ENCODE assay signal across 8 mouse cellular contexts in the genomic region with DNA sequence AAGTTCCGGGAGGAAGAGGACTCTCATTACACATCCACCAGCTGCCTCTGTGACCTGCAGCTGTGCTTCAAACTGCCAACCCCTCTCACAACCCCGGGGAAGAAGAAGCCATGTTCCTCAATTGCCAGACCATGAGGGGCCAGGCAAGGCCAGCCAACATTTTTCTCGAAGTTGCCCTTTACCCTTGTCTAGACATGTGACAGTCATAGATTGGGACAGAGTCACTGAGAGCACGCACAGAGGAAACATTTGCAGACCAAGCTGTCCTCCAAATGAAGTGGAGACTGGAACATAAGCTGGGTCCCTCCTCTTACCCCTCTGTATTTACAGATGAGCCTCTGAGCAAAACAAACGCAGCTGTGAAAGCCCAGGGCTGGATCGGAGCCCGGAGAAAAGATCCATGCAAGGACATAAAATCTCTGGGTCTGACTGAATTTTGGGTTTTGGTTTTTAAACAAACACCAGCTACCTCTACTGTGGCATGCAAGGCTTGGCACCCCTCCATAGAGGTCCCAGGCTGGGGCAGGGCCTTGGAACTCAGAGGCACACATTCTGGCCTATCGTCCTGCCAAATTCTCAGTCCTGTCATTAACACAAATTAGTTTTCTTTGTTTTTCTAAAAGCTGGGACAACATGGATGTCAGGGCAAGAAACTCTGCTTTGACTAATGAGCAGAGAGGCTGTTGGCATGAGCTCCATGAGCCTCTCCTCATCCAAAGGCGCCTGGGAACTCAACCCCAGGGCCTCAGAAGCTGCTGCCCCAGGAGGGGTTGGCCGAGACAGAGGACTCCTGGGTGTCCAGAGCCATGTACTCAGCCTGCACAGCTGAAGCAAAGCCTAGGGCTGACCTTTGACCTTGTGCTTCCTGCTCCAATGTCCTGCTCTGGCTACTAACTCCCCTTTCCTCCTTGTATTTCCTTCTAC. TPM values are rescaled to one million over a fixed set of nuclear protein-coding genes. Genes with fewer than 3 reads are reported as not detected.
DNase-seq lines count a peak whose midpoint lies in the region; ATAC-seq and TF ChIP-seq lines count a peak whose summit lies in the region.

No protein-coding gene starts in this region.

- no peak overlapping the region for H3K27ac ChIP-seq in midbrain, embryonic 14.5 days (replicated peaks; ENCODE audit: low read depth, low read length)
- H3K27ac ChIP-seq in midbrain, embryonic 10.5 days (replicated peaks), result no peak overlapping the region
- H3K27ac ChIP-seq in embryonic fibroblast, embryonic 13.5 days (ENCODE audit: insufficient read depth, low read length), result peak overlapping the region; percentile 90
- H3K27ac ChIP-seq in hindbrain, embryonic 16.5 days (ENCODE audit: low read depth, low read length), result peak overlapping the region; percentile 63
- peak overlapping the region; percentile 4; the same call in 1 of the 2 replicates for H3K27ac ChIP-seq in midbrain, embryonic 16.5 days (ENCODE audit: low read length)

- no peak for TF ChIP-seq POLR2A in embryonic fibroblast, embryonic 13.5 days (IDR thresholded peaks at IDR 0.05; ENCODE audit: low read depth, low read length)

- WGBS in midbrain, embryonic 14.5 days, result 81% methylated on average over 10 of the region's 10 CpGs
- whole genome bisulfite sequencing in midbrain, embryonic 10.5 days, result 87% methylated on average over 10 of the region's 10 CpGs
- WGBS in hindbrain, embryonic 16.5 days, result 63% methylated on average over 10 of the region's 10 CpGs
- 72% methylated on average over 10 of the region's 10 CpGs for WGBS in midbrain, embryonic 16.5 days

- no peak overlapping the region for H3K9ac ChIP-seq in midbrain, embryonic 14.5 days (replicated peaks; ENCODE audit: low read length)
- no peak overlapping the region for H3K9ac ChIP-seq in hindbrain, embryonic 16.5 days (ENCODE audit: low read depth, low read length)
- no peak overlapping the region for H3K9ac ChIP-seq in midbrain, embryonic 16.5 days (ENCODE audit: low read depth, low read length)

- TF ChIP-seq CTCF in embryonic fibroblast, embryonic 13.5 days (IDR thresholded peaks at IDR 0.05; ENCODE audit: borderline replicate concordance, insufficient read depth, low read length), result no peak

- peaks cover 6% of the 10 kb centered on the region; the same call in 1 of the 2 replicates for H3K4me1 ChIP-seq in midbrain, embryonic 14.5 days (ENCODE audit: control insufficient read depth, insufficient read depth, low read length)
- peaks cover 27% of the 10 kb centered on the region for H3K4me1 ChIP-seq in midbrain, embryonic 10.5 days
- peaks cover 42% of the 10 kb centered on the region for H3K4me1 ChIP-seq in embryonic fibroblast, embryonic 13.5 days (ENCODE audit: control insufficient read depth, insufficient read depth, low read length)
- peaks cover 32% of the 10 kb centered on the region for H3K4me1 ChIP-seq in hindbrain, embryonic 16.5 days (ENCODE audit: control insufficient read depth, insufficient read depth, low read depth, low read length)
- H3K4me1 ChIP-seq in midbrain, embryonic 16.5 days (ENCODE audit: control insufficient read depth, insufficient read depth, low read length), result peaks cover 12% of the 10 kb centered on the region

- no peaks in the 10 kb centered on the region for H3K9me3 ChIP-seq in midbrain, embryonic 14.5 days (ENCODE audit: control insufficient read depth, low read length)
- no peaks in the 10 kb centered on the region for H3K9me3 ChIP-seq in midbrain, embryonic 10.5 days (replicated peaks)
- H3K9me3 ChIP-seq in hindbrain, embryonic 16.5 days (ENCODE audit: control insufficient read depth, low read length), result no peaks in the 10 kb centered on the region
- no peaks in the 10 kb centered on the region for H3K9me3 ChIP-seq in midbrain, embryonic 16.5 days (replicated peaks; ENCODE audit: control insufficient read depth, low read length, poor library complexity, severe bottlenecking)

- DNase-seq in midbrain, embryonic 14.5 days, result peak; percentile 27
- no peak for DNase-seq in midbrain, embryonic 10.5 days (ENCODE audit: low spot score)
- peak; percentile 55 to 75 for DNase-seq in layer of hippocampus, postnatal 14 days (ENCODE audit: low spot score in 2 of 2)
- no peak for DNase-seq in natural killer cell, adult 2 months (ENCODE audit: low spot score in 2 of 2)

- peaks cover 63% of the 10 kb centered on the region for H3K36me3 ChIP-seq in midbrain, embryonic 14.5 days (ENCODE audit: control insufficient read depth, insufficient read depth, low read length)
- H3K36me3 ChIP-seq in midbrain, embryonic 10.5 days, result peaks cover 94% of the 10 kb centered on the region
- H3K36me3 ChIP-seq in hindbrain, embryonic 16.5 days (ENCODE audit: control insufficient read depth, insufficient read depth, low read length), result peaks cover 19% of the 10 kb centered on the region
- H3K36me3 ChIP-seq in midbrain, embryonic 16.5 days (ENCODE audit: control insufficient read depth, insufficient read depth, low read length), result peaks cover 25% of the 10 kb centered on the region

- ATAC-seq in midbrain, embryonic 14.5 days (ENCODE audit: low FRiP score, low TSS enrichment), result no peak
- ATAC-seq in hindbrain, embryonic 16.5 days, result peak; percentile 70
- peak; percentile 36 for ATAC-seq in midbrain, embryonic 16.5 days
- no peak for ATAC-seq in inflammation-experienced regulatory T-cells, adult 6 months

- no peak overlapping the region for H3K4me3 ChIP-seq in midbrain, embryonic 14.5 days (replicated peaks; ENCODE audit: low read depth, low read length)
- H3K4me3 ChIP-seq in midbrain, embryonic 10.5 days, result no peak overlapping the region
- no peak overlapping the region for H3K4me3 ChIP-seq in embryonic fibroblast, embryonic 13.5 days (ENCODE audit: insufficient read depth, low read length)
- no peak overlapping the region for H3K4me3 ChIP-seq in hindbrain, embryonic 16.5 days (ENCODE audit: low read length)
- no peak overlapping the region for H3K4me3 ChIP-seq in midbrain, embryonic 16.5 days (ENCODE audit: low read depth, low read length)

- H3K4me2 ChIP-seq in midbrain, embryonic 14.5 days (ENCODE audit: low read length), result no peak overlapping the region
- H3K4me2 ChIP-seq in hindbrain, embryonic 16.5 days (ENCODE audit: low read length), result no peak overlapping the region
- no peak overlapping the region for H3K4me2 ChIP-seq in midbrain, embryonic 16.5 days (ENCODE audit: low read length)

- H3K27me3 ChIP-seq in midbrain, embryonic 14.5 days (ENCODE audit: control insufficient read depth, insufficient read depth, low read length), result no peaks in the 10 kb centered on the region
- H3K27me3 ChIP-seq in midbrain, embryonic 10.5 days (ENCODE audit: low read depth, poor library complexity, severe bottlenecking), result no peaks in the 10 kb centered on the region
- no peaks in the 10 kb centered on the region for H3K27me3 ChIP-seq in hindbrain, embryonic 16.5 days (replicated peaks; ENCODE audit: control insufficient read depth, insufficient read depth, low read length)
- no peaks in the 10 kb centered on the region for H3K27me3 ChIP-seq in midbrain, embryonic 16.5 days (ENCODE audit: control insufficient read depth, insufficient read depth, low read depth, low read length)

RNA-seq across cellular contexts. Expression of a gene that starts 36.5 kb away (rescaled TPM):
- 0.33 and 0.55 TPM in 2 replicates for polyA plus RNA-seq in midbrain, embryonic 14.5 days (2014; fragmentation: Nextera tagmentation; extraction: Ambion mirVana)
- 0.15 and 0.31 TPM in 2 replicates for polyA plus RNA-seq in midbrain, embryonic 10.5 days (2016; fragmentation: Nextera tagmentation; extraction: Ambion mirVana)
- polyA plus RNA-seq in embryonic fibroblast, embryonic 13.5 days (2011; ENCODE audit: insufficient read length, low read depth, missing spikeins), result 0.23 TPM in 1 of 2 replicates, not detected in the other
- polyA plus RNA-seq in hindbrain, embryonic 16.5 days (2015; fragmentation: Nextera tagmentation; extraction: Ambion mirVana), result 0.54 and 0.70 TPM in 2 replicates
- 1 to 10 TPM in 1 of 2 experiments, under 1 TPM in 1; 0.67 to 1.3 TPM for total RNA-seq in layer of hippocampus, postnatal 14 days (2021)
- 0.40 and 0.57 TPM in 2 replicates for polyA plus RNA-seq in midbrain, embryonic 16.5 days (2015; fragmentation: Nextera tagmentation; extraction: Ambion mirVana)
- under 1 TPM in 1 of 3 experiments, not detected in 2; 0.15 TPM for polyA plus RNA-seq in inflammation-experienced regulatory T-cells, adult 6 months (2017; shearing (Covaris generic))

RNA-seq across cellular contexts. Expression of a gene that starts 44.4 kb away (rescaled TPM):
- 102 and 118 TPM in 2 replicates for polyA plus RNA-seq in midbrain, embryonic 14.5 days (2014; fragmentation: Nextera tagmentation; extraction: Ambion mirVana)
- polyA plus RNA-seq in midbrain, embryonic 10.5 days (2016; fragmentation: Nextera tagmentation; extraction: Ambion mirVana), result 236 and 239 TPM in 2 replicates
- polyA plus RNA-seq in embryonic fibroblast, embryonic 13.5 days (2011; ENCODE audit: insufficient read length, low read depth, missing spikeins), result 446 and 575 TPM in 2 replicates
- polyA plus RNA-seq in hindbrain, embryonic 16.5 days (2015; fragmentation: Nextera tagmentation; extraction: Ambion mirVana), result 146 and 172 TPM in 2 replicates
- 100 to 1,000 TPM; 123 to 132 TPM for total RNA-seq in layer of hippocampus, postnatal 14 days (2021)
- polyA plus RNA-seq in midbrain, embryonic 16.5 days (2015; fragmentation: Nextera tagmentation; extraction: Ambion mirVana), result 132 and 133 TPM in 2 replicates
- polyA plus RNA-seq in inflammation-experienced regulatory T-cells, adult 6 months (2017; shearing (Covaris generic)), result 100 to 1,000 TPM in 1 of 3 experiments, 10 to 100 TPM in 2; 74.2 to 145 (median 93.4) TPM

RNA-seq across cellular contexts. Expression of a gene that starts 54.1 kb away (rescaled TPM):
- polyA plus RNA-seq in midbrain, embryonic 14.5 days (2014; fragmentation: Nextera tagmentation; extraction: Ambion mirVana), result 7.9 and 22.6 TPM in 2 replicates
- 0.62 and 0.85 TPM in 2 replicates for polyA plus RNA-seq in midbrain, embryonic 10.5 days (2016; fragmentation: Nextera tagmentation; extraction: Ambion mirVana)
- 1.5 and 4.3 TPM in 2 replicates for polyA plus RNA-seq in embryonic fibroblast, embryonic 13.5 days (2011; ENCODE audit: insufficient read length, low read depth, missing spikeins)
- 4.9 and 5.3 TPM in 2 replicates for polyA plus RNA-seq in hindbrain, embryonic 16.5 days (2015; fragmentation: Nextera tagmentation; extraction: Ambion mirVana)
- not detected for total RNA-seq in layer of hippocampus, postnatal 14 days (2021)
- 6.7 and 10.3 TPM in 2 replicates for polyA plus RNA-seq in midbrain, embryonic 16.5 days (2015; fragmentation: Nextera tagmentation; extraction: Ambion mirVana)
- polyA plus RNA-seq in inflammation-experienced regulatory T-cells, adult 6 months (2017; shearing (Covaris generic)), result 1 to 10 TPM in 1 of 3 experiments, under 1 TPM in 1, not detected in 1; 0.46 to 5.6 TPM

Comparison
In these comparisons a context has a peak if more than half of its experiments do, and no peak if none do; other contexts are left out.
1. ATAC-seq: peak in hindbrain, embryonic 16.5 days (single experiment) and midbrain, embryonic 16.5 days (single experiment); none in midbrain, embryonic 14.5 days (single experiment) and inflammation-experienced regulatory T-cells, adult 6 months (single experiment).
2. DNase-seq: peak in midbrain, embryonic 14.5 days (single experiment) and layer of hippocampus, postnatal 14 days (2 of 2); none in midbrain, embryonic 10.5 days (single experiment) and natural killer cell, adult 2 months (0 of 2).
3. H3K27ac ChIP-seq: peak in embryonic fibroblast, embryonic 13.5 days (single experiment), hindbrain, embryonic 16.5 days (single experiment) and midbrain, embryonic 16.5 days (single experiment); none in midbrain, embryonic 14.5 days (single experiment) and midbrain, embryonic 10.5 days (single experiment).